Mouse (Mus musculus) erythroblast, embryonic 14.5 days (primary cell): ENCODE data around the gene Syvn1. TPM values are rescaled to one million over a fixed set of nuclear protein-coding genes. Genes with fewer than 3 reads are reported as not detected.

ENCODE experiments used
- H3K27me3 ChIP-seq: 2 replicates; pipeline ENCODE4 v1.6.1; 2012; ENCODE audit warnings: inconsistent platforms; ENCODE audit not compliant: control insufficient read depth
- H3K36me3 ChIP-seq: 2 replicates; pipeline ENCODE4 v1.6.1; 2012; ENCODE audit warnings: mild to moderate bottlenecking, inconsistent platforms; ENCODE audit not compliant: control insufficient read depth
- H3K4me1 ChIP-seq: 2 replicates; pipeline ENCODE4 v1.6.1; 2012; ENCODE audit warnings: inconsistent platforms; ENCODE audit not compliant: control insufficient read depth
- H3K4me3 ChIP-seq: replicated peaks from 2 replicates; pipeline ENCODE3; 2012; ENCODE audit warnings: moderate library complexity, mild to moderate bottlenecking, inconsistent platforms
- H3K9me3 ChIP-seq: 2 replicates; pipeline ENCODE4 v1.6.1; 2012; ENCODE audit warnings: low read length, inconsistent platforms, mixed read lengths; ENCODE audit not compliant: control insufficient read depth
- GATA1 ChIP-seq: IDR thresholded peaks from 2 replicates; pipeline ENCODE4 v1.6.1; 2012; ENCODE audit warnings: low read length, inconsistent platforms, mixed read lengths
- TAL1 ChIP-seq: IDR thresholded peaks from 3 replicates; pipeline ENCODE4 v1.6.1; 2012; ENCODE audit warnings: low read length, inconsistent platforms, mixed read lengths
- polyA plus RNA-seq: library from polyadenylated mRNA; stranded (reverse); fragments of >175 nt; gene quantifications from 2 replicates; pipeline ENCODE4 v1.2.3, GENCODE M21; 2012

The Syvn1 gene
- polyA plus RNA-seq, 1 experiment = 10.2 TPM

- TF ChIP-seq GATA1 (no peak), TAL1 (no peak)
- H3K4me1 ChIP-seq = peaks cover 56% of the 10 kb centered on the region
- no peaks in the 10 kb centered on the region for H3K9me3 ChIP-seq
- no peaks in the 10 kb centered on the region for H3K27me3 ChIP-seq
- H3K4me3 ChIP-seq = peak overlapping the region; percentile 70
- peaks cover 35% of the 10 kb centered on the region for H3K36me3 ChIP-seq
These were observed 15.4 kb downstream of the Syvn1 start for GRCm38 (mm10) chr19:6061641-6062302.

GRCm38 (mm10) chr19:6062418-6062817 lies 16.0 kb downstream of the Syvn1 start:
- H3K4me1 ChIP-seq = peaks cover 58% of the 10 kb centered on the region
- TF ChIP-seq GATA1 (no peak), TAL1 (no peak)
- H3K4me3 ChIP-seq = peak overlapping the region; percentile 70
- no peaks in the 10 kb centered on the region for H3K9me3 ChIP-seq
- H3K27me3 ChIP-seq = no peaks in the 10 kb centered on the region
- H3K36me3 ChIP-seq = peaks cover 35% of the 10 kb centered on the region

GRCm38 (mm10) chr19:6063081-6063480 lies 16.7 kb downstream of the Syvn1 start:
- Histone ChIP-seq H3K4me1 (peaks cover 65% of the 10 kb centered on the region), H3K9me3 (no peaks in the 10 kb centered on the region), H3K36me3 (peaks cover 34% of the 10 kb centered on the region), H3K27me3 (no peaks in the 10 kb centered on the region), H3K4me3 (peak overlapping the region; percentile 70)
- TF ChIP-seq TAL1 (no peak), GATA1 (no peak)

- H3K4me3 ChIP-seq = peak overlapping the region; percentile 71
- TF ChIP-seq GATA1 (no peak), TAL1 (no peak)
- peaks cover 55% of the 10 kb centered on the region for H3K36me3 ChIP-seq
- H3K9me3 ChIP-seq = no peaks in the 10 kb centered on the region
- H3K27me3 ChIP-seq = no peaks in the 10 kb centered on the region
- H3K4me1 ChIP-seq = peaks cover 59% of the 10 kb centered on the region
These were observed 20.2 kb downstream of the Syvn1 start for GRCm38 (mm10) chr19:6066571-6066970.

GRCm38 (mm10) chr19:6067011-6067723 lies 20.8 kb downstream of the Syvn1 start:
- H3K27me3 ChIP-seq = no peaks in the 10 kb centered on the region
- H3K36me3 ChIP-seq = peaks cover 55% of the 10 kb centered on the region
- no peaks in the 10 kb centered on the region for H3K9me3 ChIP-seq
- TF ChIP-seq TAL1 (no peak), GATA1 (no peak)
- peak overlapping the region; percentile 71 for H3K4me3 ChIP-seq
- H3K4me1 ChIP-seq = peaks cover 53% of the 10 kb centered on the region

- Histone ChIP-seq H3K9me3 (no peaks in the 10 kb centered on the region), H3K4me1 (peaks cover 46% of the 10 kb centered on the region), H3K4me3 (peak within 1 kb of the TSS; percentile 71), H3K36me3 (peaks cover 55% of the 10 kb centered on the region), H3K27me3 (no peaks in the 10 kb centered on the region)
- TF ChIP-seq TAL1 (no peak), GATA1 (no peak)
These were observed 21.5 kb downstream of the Syvn1 start, which contains the start of gene Tm7sf2 for GRCm38 (mm10) chr19:6067724-6068415. Gene Tm7sf2, minus strand, starts transcription at chr19:6068373.

GRCm38 (mm10) chr19:6068951-6069350 lies 22.6 kb downstream of the Syvn1 start:
- TF ChIP-seq GATA1 (no peak), TAL1 (no peak)
- no peaks in the 10 kb centered on the region for H3K9me3 ChIP-seq
- no peaks in the 10 kb centered on the region for H3K27me3 ChIP-seq
- peaks cover 36% of the 10 kb centered on the region for H3K4me1 ChIP-seq
- peaks cover 54% of the 10 kb centered on the region for H3K36me3 ChIP-seq
- H3K4me3 ChIP-seq = no peak overlapping the region

- H3K36me3 ChIP-seq = peaks cover 59% of the 10 kb centered on the region
- no peaks in the 10 kb centered on the region for H3K27me3 ChIP-seq
- no peaks in the 10 kb centered on the region for H3K9me3 ChIP-seq
- peaks cover 36% of the 10 kb centered on the region for H3K4me1 ChIP-seq
- H3K4me3 ChIP-seq = no peak overlapping the region
- TF ChIP-seq TAL1 (no peak), GATA1 (no peak)
These were observed 23.5 kb downstream of the Syvn1 start for GRCm38 (mm10) chr19:6069851-6070250.
